Mouse (Mus musculus) forebrain, embryonic 16.5 days (tissue): ENCODE measurements around the gene Slc35e1. TPM values are rescaled to one million over a fixed set of nuclear protein-coding genes. Genes with fewer than 3 reads are reported as not detected.

ENCODE experiments used
- ATAC-seq: fragments of 200-750 bp; cut with Nextera tagmentation; 2 replicates; pipeline ENCODE4 v1.8.0; 2017; ENCODE audit warnings: mild to moderate bottlenecking, moderate library complexity
- H3K27ac ChIP-seq: fragments of 300-500 bp; sonication (generic); 2 replicates; pipeline ENCODE4 v1.5.1; 2014; ENCODE audit warnings: low read length, control low read depth
- H3K27me3 ChIP-seq: fragments of 300-500 bp; sonication (generic); replicated peaks from 2 replicates; pipeline ENCODE4 v1.6.1; 2014; ENCODE audit warnings: low read length; ENCODE audit not compliant: control insufficient read depth, insufficient read depth
- H3K36me3 ChIP-seq: fragments of 300-500 bp; sonication (generic); 2 replicates; pipeline ENCODE4 v1.6.1; 2014; ENCODE audit not compliant: control insufficient read depth, insufficient read depth
- H3K4me1 ChIP-seq: fragments of 300-500 bp; sonication (generic); replicated peaks from 2 replicates; pipeline ENCODE4 v1.6.1; 2014; ENCODE audit warnings: low read length; ENCODE audit not compliant: control insufficient read depth, insufficient read depth
- H3K4me2 ChIP-seq: fragments of 300-500 bp; sonication (generic); 2 replicates; pipeline ENCODE4 v1.6.1; 2014; ENCODE audit warnings: mild to moderate bottlenecking, low read length, control low read depth
- H3K4me3 ChIP-seq: fragments of 300-500 bp; sonication (generic); replicated peaks from 2 replicates; pipeline ENCODE4 v1.5.1; 2014; ENCODE audit warnings: mild to moderate bottlenecking, low read length, control low read depth
- H3K9ac ChIP-seq: fragments of 300-500 bp; sonication (generic); replicated peaks from 2 replicates; pipeline ENCODE4 v1.6.1; 2014; ENCODE audit warnings: low read depth, low read length, control low read depth
- H3K9me3 ChIP-seq: fragments of 300-500 bp; sonication (generic); 2 replicates; pipeline ENCODE4 v1.6.1; 2016; ENCODE audit warnings: low read length; ENCODE audit not compliant: control insufficient read depth
- WGBS: fragments of 180-500 bp; shearing (Covaris S2); extraction: QIAGEN DNeasy Blood & Tissue Kit; methylation state at CpG from one replicate; pipeline ENCODE4 v1.1.7; 2014; 5-methylcytosine and 5-hydroxymethylcytosine counted together
- polyA plus RNA-seq: library from polyadenylated mRNA; unstranded; fragments of >200 nt; fragmentation: Nextera tagmentation; extraction: Ambion mirVana; gene quantifications from 2 replicates; pipeline ENCODE4 v1.2.1, GENCODE M21; 2015

Gene Slc35e1
- 9.8 and 10.2 TPM in 2 replicates for polyA plus RNA-seq

- no peaks in the 10 kb centered on the region for H3K27me3 ChIP-seq
- H3K27ac ChIP-seq, result peak within 1 kb of the TSS; percentile 79
- peak within 1 kb of the TSS; percentile 90 for H3K4me2 ChIP-seq
- peaks cover 3% of the 10 kb centered on the region; the same call in 1 of the 2 replicates for H3K36me3 ChIP-seq
- H3K4me1 ChIP-seq, result peaks cover 26% of the 10 kb centered on the region
- ATAC-seq, result peak; percentile 52
- under 1% methylated on average over 93 of the region's 98 CpGs for WGBS
- no peaks in the 10 kb centered on the region for H3K9me3 ChIP-seq
- H3K4me3 ChIP-seq, result peak within 1 kb of the TSS; percentile 79
- H3K9ac ChIP-seq, result peak within 1 kb of the TSS; percentile 78
Observed at GRCm38 (mm10) chr8:72491680-72492621, at the start of gene Slc35e1. Gene Slc35e1, minus strand, starts transcription at chr8:72492614.

DNA sequence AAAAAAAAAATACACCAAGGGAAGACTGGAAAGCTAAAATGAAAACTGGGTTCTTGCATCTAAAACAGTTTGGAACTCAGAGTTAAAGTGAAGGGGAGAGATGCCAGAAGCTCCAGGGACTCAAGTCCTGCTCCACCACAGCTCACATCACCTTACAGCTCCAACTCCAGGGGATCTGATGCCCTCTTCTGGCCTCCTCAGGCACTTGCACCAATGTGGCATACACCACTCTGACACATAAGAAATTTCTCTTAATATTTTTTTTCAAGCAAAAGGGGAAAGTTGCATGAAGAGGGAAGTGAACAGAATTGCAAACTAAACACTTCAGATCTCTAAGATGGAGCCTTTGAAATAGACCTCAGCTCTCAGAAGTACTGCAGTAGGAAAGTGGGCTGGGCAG, 46.8 kb upstream of the Slc35e1 start:
- no peak for ATAC-seq
- no peaks in the 10 kb centered on the region for H3K27me3 ChIP-seq
- H3K27ac ChIP-seq, result no peak overlapping the region
- no peaks in the 10 kb centered on the region for H3K4me1 ChIP-seq
- no peaks in the 10 kb centered on the region for H3K36me3 ChIP-seq
- H3K4me3 ChIP-seq, result no peak overlapping the region
- no peak overlapping the region for H3K9ac ChIP-seq
- no peak overlapping the region for H3K4me2 ChIP-seq
- H3K9me3 ChIP-seq, result no peaks in the 10 kb centered on the region

GRCm38 (mm10) chr8:72534888-72535287, 42.5 kb upstream of the Slc35e1 start:
- Histone ChIP-seq H3K4me3 (no peak overlapping the region), H3K27me3 (no peaks in the 10 kb centered on the region), H3K4me2 (no peak overlapping the region), H3K27ac (no peak overlapping the region), H3K4me1 (no peaks in the 10 kb centered on the region), H3K9ac (no peak overlapping the region), H3K9me3 (no peaks in the 10 kb centered on the region), H3K36me3 (no peaks in the 10 kb centered on the region)
- ATAC-seq, result no peak
- WGBS, result over 99% methylated on average over 3 of the region's 3 CpGs

DNA sequence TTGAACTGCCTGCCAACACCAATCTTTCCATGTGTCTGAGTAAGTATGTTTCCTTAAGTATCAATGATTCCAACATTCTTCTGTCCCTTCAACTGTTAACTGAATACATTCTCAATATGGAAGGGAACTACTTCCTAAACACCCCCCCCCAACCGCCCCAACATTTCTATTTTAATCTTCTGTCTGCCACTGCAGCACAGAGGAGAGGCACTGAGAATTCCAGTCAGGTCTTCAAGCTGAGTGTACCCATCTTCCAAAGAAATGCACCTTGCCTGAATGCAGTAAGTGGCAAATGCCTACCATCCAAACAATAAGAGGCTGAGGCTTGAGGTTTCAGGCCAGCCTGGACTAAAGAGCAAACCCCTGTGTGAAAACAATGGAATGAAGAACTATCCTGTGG, 39.7 kb upstream of the Slc35e1 start:
- Histone ChIP-seq H3K9me3 (no peaks in the 10 kb centered on the region), H3K36me3 (no peaks in the 10 kb centered on the region), H3K27me3 (no peaks in the 10 kb centered on the region), H3K4me3 (no peak overlapping the region), H3K4me2 (no peak overlapping the region), H3K9ac (no peak overlapping the region), H3K4me1 (no peaks in the 10 kb centered on the region), H3K27ac (no peak overlapping the region)
- WGBS, result 90% methylated on average over 1 of the region's 1 CpGs
- ATAC-seq, result no peak

- H3K27ac ChIP-seq, result no peak overlapping the region
- H3K9ac ChIP-seq, result no peak overlapping the region
- H3K4me3 ChIP-seq, result no peak overlapping the region
- no peaks in the 10 kb centered on the region for H3K27me3 ChIP-seq
- no peak for ATAC-seq
- H3K4me1 ChIP-seq, result no peaks in the 10 kb centered on the region
- H3K9me3 ChIP-seq, result no peaks in the 10 kb centered on the region
- no peaks in the 10 kb centered on the region for H3K36me3 ChIP-seq
- no peak overlapping the region for H3K4me2 ChIP-seq
Observed at GRCm38 (mm10) chr8:72521888-72522287, 29.5 kb upstream of the Slc35e1 start.

GRCm38 (mm10) chr8:72517421-72517988, 25.1 kb upstream of the Slc35e1 start:
- no peak for ATAC-seq

GRCm38 (mm10) chr8:72513158-72513557, 20.7 kb upstream of the Slc35e1 start:
- H3K36me3 ChIP-seq, result no peaks in the 10 kb centered on the region
- H3K4me1 ChIP-seq, result no peaks in the 10 kb centered on the region; the same call in 1 of the 2 replicates
- H3K27ac ChIP-seq, result no peak overlapping the region
- no peak overlapping the region for H3K4me3 ChIP-seq
- H3K27me3 ChIP-seq, result no peaks in the 10 kb centered on the region
- WGBS, result 91% methylated on average over 1 of the region's 1 CpGs
- H3K4me2 ChIP-seq, result no peak overlapping the region
- no peak for ATAC-seq
- no peak overlapping the region for H3K9ac ChIP-seq
- H3K9me3 ChIP-seq, result no peaks in the 10 kb centered on the region

More at GRCm38 (mm10) chr8:72517421-72517988, 25.1 kb upstream of the Slc35e1 start:
- WGBS, result 69% methylated on average over 7 of the region's 7 CpGs
- Histone ChIP-seq H3K9ac (no peak overlapping the region), H3K4me3 (no peak overlapping the region), H3K36me3 (no peaks in the 10 kb centered on the region), H3K27me3 (no peaks in the 10 kb centered on the region), H3K4me1 (no peaks in the 10 kb centered on the region), H3K27ac (no peak overlapping the region), H3K4me2 (no peak overlapping the region), H3K9me3 (no peaks in the 10 kb centered on the region)

DNA sequence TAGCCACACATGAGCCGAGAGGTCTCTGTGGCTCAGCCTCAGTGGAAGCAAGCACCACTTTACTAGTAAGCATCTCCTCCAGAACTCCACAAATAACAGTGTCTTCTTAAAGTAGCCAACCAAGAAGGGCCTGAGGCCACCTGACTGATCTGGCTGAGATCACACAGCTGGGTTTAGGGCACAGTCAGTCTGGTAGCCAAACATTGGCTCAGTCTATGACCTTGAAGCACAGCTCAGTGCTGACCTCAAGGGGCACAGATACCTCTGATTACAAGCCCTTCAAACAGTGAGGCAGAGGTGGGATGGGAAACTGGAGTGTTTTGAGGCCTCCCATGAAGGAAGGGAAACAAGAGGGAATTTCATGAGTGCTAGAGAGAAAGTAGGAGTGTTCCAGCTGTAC, 20.2 kb upstream of the Slc35e1 start:
- no peak overlapping the region for H3K27ac ChIP-seq
- H3K27me3 ChIP-seq, result no peaks in the 10 kb centered on the region
- no peak for ATAC-seq
- H3K4me3 ChIP-seq, result no peak overlapping the region
- no peak overlapping the region for H3K9ac ChIP-seq
- WGBS, result 100% methylated on average over 1 of the region's 1 CpGs
- H3K36me3 ChIP-seq, result no peaks in the 10 kb centered on the region
- peaks cover 3% of the 10 kb centered on the region for H3K4me1 ChIP-seq
- H3K4me2 ChIP-seq, result no peak overlapping the region
- H3K9me3 ChIP-seq, result no peaks in the 10 kb centered on the region

DNA sequence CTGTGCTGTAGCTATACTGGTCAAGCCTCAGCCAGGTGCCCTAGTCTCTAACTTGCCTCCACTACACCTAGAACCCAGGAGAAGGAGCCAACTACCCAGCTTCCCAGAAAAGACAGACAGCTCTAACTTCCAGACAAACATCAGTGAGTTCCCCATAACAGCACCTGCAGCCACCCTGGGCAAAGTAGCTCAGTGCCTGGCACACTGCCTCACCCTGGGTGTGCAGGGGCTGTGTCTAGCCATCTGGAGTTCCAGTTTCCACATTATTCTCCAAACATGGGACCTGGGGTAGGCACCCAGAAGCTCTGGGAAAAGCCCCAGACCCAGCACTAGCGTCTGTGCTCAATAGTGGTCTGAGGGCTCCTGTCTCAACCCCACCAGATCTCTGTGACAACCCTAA, 15.1 kb upstream of the Slc35e1 start:
- Histone ChIP-seq H3K4me1 (peaks cover 26% of the 10 kb centered on the region), H3K27ac (no peak overlapping the region), H3K9me3 (no peaks in the 10 kb centered on the region), H3K9ac (no peak overlapping the region), H3K4me3 (no peak overlapping the region), H3K27me3 (no peaks in the 10 kb centered on the region), H3K36me3 (no peaks in the 10 kb centered on the region), H3K4me2 (no peak overlapping the region)
- ATAC-seq, result no peak
- WGBS, result 65% methylated on average over 1 of the region's 1 CpGs
